Mouse (Mus musculus) midbrain, postnatal 0 days (tissue): Measurements from ENCODE around the gene Ccdc148. TPM values are rescaled to one million over a fixed set of nuclear protein-coding genes. Genes with fewer than 3 reads are reported as not detected.
A peak's percentile ranks its signal among the peaks of the same experiment; 100 is the strongest.

Source experiments
- ATAC-seq: fragments of 200-750 bp; cut with Nextera tagmentation; 2 replicates; pipeline ENCODE4 v1.8.0; 2017; ENCODE audit warnings: moderate number of reproducible peaks, mild to moderate bottlenecking, moderate TSS enrichment, moderate library complexity; ENCODE audit not compliant: low FRiP score
- DNase-seq: peaks from one replicate; pipeline ENCODE4 v3.0.0-alpha.2; 2015; ENCODE audit warnings: low spot score
- H3K27ac ChIP-seq: fragments of 300-500 bp; sonication (generic); 2 replicates; pipeline ENCODE4 v1.5.1; 2014; ENCODE audit warnings: low read depth, mild to moderate bottlenecking, low read length, mixed read lengths
- H3K27me3 ChIP-seq: fragments of 300-500 bp; sonication (generic); 2 replicates; pipeline ENCODE4 v1.6.1; 2014; ENCODE audit warnings: low read length, control low read depth, mixed read lengths; ENCODE audit not compliant: insufficient read depth
- H3K36me3 ChIP-seq: fragments of 300-500 bp; sonication (generic); 2 replicates; pipeline ENCODE4 v1.6.1; 2014; ENCODE audit warnings: low read length, control low read depth, mixed read lengths; ENCODE audit not compliant: insufficient read depth
- H3K4me1 ChIP-seq: fragments of 300-500 bp; sonication (generic); 2 replicates; pipeline ENCODE4 v1.6.1; 2014; ENCODE audit warnings: mild to moderate bottlenecking, control low read depth, antibody characterized with exemption, low read length, mixed read lengths; ENCODE audit not compliant: insufficient read depth
- H3K4me2 ChIP-seq: fragments of 300-500 bp; sonication (generic); 2 replicates; pipeline ENCODE4 v1.6.1; 2014; ENCODE audit warnings: low read depth, mild to moderate bottlenecking, low read length, mixed read lengths; ENCODE audit not compliant: poor library complexity, severe bottlenecking
- H3K4me3 ChIP-seq: fragments of 300-500 bp; sonication (generic); 2 replicates; pipeline ENCODE4 v1.5.1; 2014; ENCODE audit warnings: low read depth, mild to moderate bottlenecking, low read length, moderate library complexity
- H3K9ac ChIP-seq: fragments of 300-500 bp; sonication (generic); replicated peaks from 2 replicates; pipeline ENCODE4 v1.6.1; 2014; ENCODE audit warnings: mild to moderate bottlenecking, low read length, moderate library complexity, mixed read lengths; ENCODE audit not compliant: poor library complexity, severe bottlenecking
- H3K9me3 ChIP-seq: fragments of 300-500 bp; sonication (generic); 2 replicates; pipeline ENCODE4 v1.6.1; 2016; ENCODE audit warnings: low read length, control low read depth
- CTCF ChIP-seq: IDR thresholded peaks from 2 replicates; pipeline ENCODE4 v1.5.1; 2016; ENCODE audit warnings: antibody characterized with exemption, mild to moderate bottlenecking
- WGBS: fragments of 180-500 bp; shearing (Covaris S2); extraction: QIAGEN DNeasy Blood & Tissue Kit; methylation state at CpG from one replicate; pipeline ENCODE4 v1.1.7; 2014; 5-methylcytosine and 5-hydroxymethylcytosine counted together
- polyA plus RNA-seq: library from polyadenylated mRNA; unstranded; fragments of >200 nt; fragmentation: Nextera tagmentation; extraction: Ambion mirVana; gene quantifications from 2 replicates; pipeline ENCODE4 v1.2.1, GENCODE M21; 2015
- total RNA-seq: library from RNA; depleted of rRNA; stranded (reverse); fragments of >200 nt; gene quantifications from 2 replicates; pipeline ENCODE4 v1.2.3, GENCODE M21; 2014

The Ccdc148 gene
- total and polyA plus RNA-seq, 2 experiments from 2014 or later: 5.3 to 7.7 TPM

- no peak for DNase-seq
- no peaks in the 10 kb centered on the region for H3K4me1 ChIP-seq
- H3K9me3 ChIP-seq: no peaks in the 10 kb centered on the region
- no peak overlapping the region for H3K4me3 ChIP-seq
- no peak overlapping the region for H3K9ac ChIP-seq
- 78% methylated on average over 2 of the region's 2 CpGs for WGBS
- H3K27me3 ChIP-seq: no peaks in the 10 kb centered on the region
- H3K27ac ChIP-seq: no peak overlapping the region
- no peak overlapping the region for H3K4me2 ChIP-seq
- ATAC-seq: no peak
- TF ChIP-seq CTCF: no peak
- no peaks in the 10 kb centered on the region for H3K36me3 ChIP-seq
Observed at GRCm38 (mm10) chr2:58925551-58925950, 234.9 kb downstream of the Ccdc148 start.

DNA sequence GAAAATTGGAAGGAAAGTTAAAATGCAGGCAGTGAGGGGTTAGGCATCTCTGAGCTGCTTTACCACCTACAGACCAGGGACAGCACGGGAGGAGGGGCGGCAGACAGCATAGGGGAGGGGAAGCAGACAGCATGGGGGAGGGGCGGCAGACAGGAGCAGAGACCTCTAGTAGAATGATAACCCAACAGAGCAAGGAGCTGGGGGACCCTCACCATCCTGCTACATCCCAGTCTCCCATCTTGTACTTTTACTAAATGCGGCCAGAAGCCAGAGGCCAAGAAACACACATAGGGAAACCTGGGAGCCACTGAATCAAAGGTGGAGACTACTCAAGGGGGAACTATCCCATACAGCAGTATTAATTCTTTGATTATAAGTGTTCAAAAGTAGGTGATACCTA, 242.1 kb downstream of the Ccdc148 start:
- Histone ChIP-seq H3K4me2 (no peak overlapping the region), H3K4me3 (no peak overlapping the region), H3K9ac (no peak overlapping the region), H3K4me1 (no peaks in the 10 kb centered on the region), H3K36me3 (no peaks in the 10 kb centered on the region), H3K9me3 (no peaks in the 10 kb centered on the region), H3K27me3 (no peaks in the 10 kb centered on the region), H3K27ac (no peak overlapping the region)
- ATAC-seq (no peak), DNase-seq (no peak)
- WGBS: 42% methylated on average over 4 of the region's 4 CpGs
- TF ChIP-seq CTCF: no peak

DNA sequence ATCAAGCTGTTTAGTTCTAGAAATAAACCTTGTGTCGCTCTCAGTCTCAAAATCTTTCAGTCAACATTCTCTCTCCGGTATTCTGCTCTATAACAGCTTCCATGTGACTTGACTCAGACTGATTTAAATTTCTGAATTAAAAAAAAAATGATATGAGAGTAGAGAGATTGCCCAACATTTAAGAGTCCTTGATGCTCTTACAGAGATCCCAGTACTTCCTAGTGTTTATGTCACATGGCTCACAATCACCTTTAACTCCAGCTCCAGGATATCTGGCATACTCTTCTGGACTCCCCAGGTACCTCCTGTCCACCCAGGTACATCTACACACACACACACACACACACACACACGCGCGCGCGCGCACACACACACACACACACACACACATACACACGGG, 248.1 kb downstream of the Ccdc148 start:
- DNase-seq: no peak
- 96% methylated on average over 9 of the region's 9 CpGs for WGBS
- no peak for TF ChIP-seq CTCF
- H3K27ac ChIP-seq: no peak overlapping the region
- H3K4me3 ChIP-seq: no peak overlapping the region
- no peak for ATAC-seq
- no peak overlapping the region for H3K4me2 ChIP-seq
- no peaks in the 10 kb centered on the region for H3K9me3 ChIP-seq
- H3K4me1 ChIP-seq: no peaks in the 10 kb centered on the region
- H3K27me3 ChIP-seq: no peaks in the 10 kb centered on the region
- H3K36me3 ChIP-seq: no peaks in the 10 kb centered on the region
- no peak overlapping the region for H3K9ac ChIP-seq

GRCm38 (mm10) chr2:58906814-58907516, 253.5 kb downstream of the Ccdc148 start:
- H3K27ac ChIP-seq: no peak overlapping the region
- H3K9me3 ChIP-seq: no peaks in the 10 kb centered on the region
- H3K4me2 ChIP-seq: peak overlapping the region; percentile 18
- H3K4me3 ChIP-seq: no peak overlapping the region
- H3K36me3 ChIP-seq: no peaks in the 10 kb centered on the region
- ATAC-seq: no peak
- no peaks in the 10 kb centered on the region for H3K4me1 ChIP-seq
- no peak for DNase-seq
- 26% methylated on average over 14 of the region's 14 CpGs for WGBS
- H3K9ac ChIP-seq: no peak overlapping the region
- TF ChIP-seq CTCF: no peak
- H3K27me3 ChIP-seq: no peaks in the 10 kb centered on the region

DNA sequence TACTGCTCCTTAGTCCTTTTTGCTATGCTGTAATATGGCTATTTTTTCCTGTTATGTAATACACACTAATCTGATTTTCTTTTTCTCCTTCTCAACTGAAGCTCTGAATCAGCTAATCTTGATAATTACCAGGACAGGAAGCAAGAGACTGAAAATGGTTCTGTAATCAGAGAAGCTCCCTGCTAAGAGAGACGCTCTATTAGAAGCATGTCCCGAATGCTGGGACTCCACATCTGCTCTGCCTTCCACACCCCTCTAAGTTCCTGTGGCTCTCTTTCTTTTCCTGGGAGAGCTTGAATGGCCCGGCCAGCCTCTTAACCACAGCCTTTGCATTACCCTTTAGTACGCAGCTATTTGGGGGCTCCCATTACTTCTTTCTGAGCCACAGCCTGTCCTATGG, 255.4 kb downstream of the Ccdc148 start:
- no peaks in the 10 kb centered on the region for H3K9me3 ChIP-seq
- no peak for TF ChIP-seq CTCF
- H3K9ac ChIP-seq: no peak overlapping the region
- no peaks in the 10 kb centered on the region for H3K4me1 ChIP-seq
- no peaks in the 10 kb centered on the region for H3K27me3 ChIP-seq
- DNase-seq: no peak
- no peak overlapping the region for H3K4me2 ChIP-seq
- no peaks in the 10 kb centered on the region for H3K36me3 ChIP-seq
- 75% methylated on average over 4 of the region's 4 CpGs for WGBS
- no peak overlapping the region for H3K4me3 ChIP-seq
- no peak for ATAC-seq
- H3K27ac ChIP-seq: no peak overlapping the region

DNA sequence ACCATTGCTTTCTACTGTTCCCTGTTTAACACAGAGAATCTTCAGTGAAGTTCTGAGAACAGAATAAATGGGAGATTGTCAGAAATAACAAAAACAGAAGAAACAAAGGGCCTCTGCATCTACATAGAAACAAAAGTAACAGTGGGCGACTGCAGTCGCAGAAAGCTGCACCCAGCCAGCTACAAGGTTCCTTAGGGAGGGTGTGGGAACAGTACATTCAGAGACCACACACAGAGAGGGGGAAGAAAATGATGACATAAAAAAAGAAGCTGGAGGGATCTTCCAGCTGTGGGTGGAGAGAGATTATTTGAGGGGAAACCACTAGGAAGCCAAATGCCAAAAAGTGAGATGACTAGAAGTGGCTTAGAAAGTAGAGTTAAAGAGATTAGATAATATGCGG, 280.6 kb downstream of the Ccdc148 start:
- no peak overlapping the region for H3K4me3 ChIP-seq
- H3K27ac ChIP-seq: no peak overlapping the region
- no peaks in the 10 kb centered on the region for H3K27me3 ChIP-seq
- TF ChIP-seq CTCF: no peak
- no peak for DNase-seq
- no peaks in the 10 kb centered on the region for H3K9me3 ChIP-seq
- no peak overlapping the region for H3K9ac ChIP-seq
- H3K4me2 ChIP-seq: no peak overlapping the region
- ATAC-seq: no peak
- H3K4me1 ChIP-seq: no peaks in the 10 kb centered on the region
- 38% methylated on average over 3 of the region's 3 CpGs for WGBS
- H3K36me3 ChIP-seq: no peaks in the 10 kb centered on the region
